Mouse (Mus musculus): ENCODE results near the gene Mcpt8.
"Not testable (repeated sequence)": the region's sequence is repeated elsewhere in the genome, so short reads cannot be mapped to it uniquely, and the experiment has no call there.

Gene Mcpt8

DNA sequence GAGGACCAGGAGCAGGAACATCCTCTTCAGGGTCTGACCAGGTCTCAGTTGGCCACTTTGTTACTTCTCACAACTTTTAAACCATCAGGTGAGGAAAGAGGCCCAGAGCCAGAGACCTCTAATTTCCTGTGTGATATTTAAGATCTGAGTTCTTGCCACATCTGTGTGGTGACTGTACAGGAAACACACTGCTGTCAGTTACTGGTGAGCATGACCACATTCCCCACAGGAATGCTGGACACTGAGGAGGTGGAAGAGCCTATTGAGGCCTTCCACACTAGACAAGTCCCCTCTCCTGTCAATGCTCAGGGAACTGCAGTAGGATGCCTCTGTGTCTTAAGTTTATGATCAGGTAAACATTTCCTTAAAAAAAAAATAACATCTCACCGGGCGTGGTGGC is at the start of gene Mcpt8:
Gene Mcpt8 (minus strand): TSS at position 107 of the 400 bp plus-strand sequence.
- DNase-seq (ENCODE audit: extremely low read depth, insufficient read length, low spot score) = peak; percentile 32

GRCm38 (mm10) chr14:56133675-56134074 is 48.6 kb upstream of the Mcpt8 start:
- not testable (repeated sequence) for DNase-seq (ENCODE audit: extremely low read depth, insufficient read length, low spot score)

GRCm38 (mm10) chr14:56132508-56132907 is 47.4 kb upstream of the Mcpt8 start, which contains the start of gene Gzmd:
TSS of gene Gzmd (minus strand) at chr14:56132608.
- DNase-seq (ENCODE audit: extremely low read depth, insufficient read length, low spot score) = not testable (repeated sequence)

DNA sequence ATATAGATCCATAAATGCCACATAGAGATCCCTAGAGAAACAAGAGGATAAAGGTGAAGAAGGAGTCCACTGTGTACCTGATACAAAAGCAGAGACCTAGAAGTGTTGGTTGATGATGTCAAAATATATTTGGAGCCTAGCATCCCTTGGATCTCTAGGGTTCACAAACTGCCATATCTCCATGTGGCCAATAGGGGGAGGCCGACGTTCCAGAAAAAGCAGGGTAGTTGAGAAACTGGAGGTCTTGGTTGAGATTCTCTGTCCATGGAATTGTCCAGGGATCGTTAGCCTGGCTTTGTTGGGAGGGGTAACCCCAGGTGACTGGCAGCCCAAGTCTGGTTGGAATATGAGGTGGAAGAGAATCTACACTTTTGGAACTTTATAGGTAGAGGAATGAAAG is 43.3 kb upstream of the Mcpt8 start:
- DNase-seq (ENCODE audit: extremely low read depth, insufficient read length, low spot score) = no peak

DNA sequence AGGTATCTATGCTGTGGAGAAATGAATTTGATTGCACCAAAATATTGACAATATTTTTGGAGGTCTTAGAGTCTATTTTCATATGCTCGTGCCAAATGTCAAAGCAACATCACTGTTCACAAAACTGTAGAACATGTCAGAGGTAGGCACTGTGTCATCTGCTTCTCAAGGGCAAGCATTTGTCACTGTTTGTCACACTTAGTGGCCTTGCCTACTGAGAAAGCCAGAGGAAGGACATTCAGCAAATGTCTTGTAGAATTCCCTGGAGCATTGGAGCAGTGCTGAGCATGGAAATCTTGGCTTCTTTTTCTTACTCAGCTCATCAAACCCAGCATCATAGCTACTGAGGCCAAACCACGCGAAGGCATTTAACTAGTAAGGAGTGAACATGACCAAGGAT is 38.4 kb upstream of the Mcpt8 start:
- DNase-seq (ENCODE audit: extremely low read depth, insufficient read length, low spot score) = no peak

- DNase-seq (ENCODE audit: extremely low read depth, insufficient read length, low spot score) = no peak
Observed at GRCm38 (mm10) chr14:56120525-56120924, 35.5 kb upstream of the Mcpt8 start, which contains the start of gene Gzme. TSS of gene Gzme (minus strand) at chr14:56120625.

- DNase-seq (ENCODE audit: extremely low read depth, insufficient read length, low spot score) = not testable (repeated sequence)
Observed at GRCm38 (mm10) chr14:56115531-56116310, 30.6 kb upstream of the Mcpt8 start.

DNA sequence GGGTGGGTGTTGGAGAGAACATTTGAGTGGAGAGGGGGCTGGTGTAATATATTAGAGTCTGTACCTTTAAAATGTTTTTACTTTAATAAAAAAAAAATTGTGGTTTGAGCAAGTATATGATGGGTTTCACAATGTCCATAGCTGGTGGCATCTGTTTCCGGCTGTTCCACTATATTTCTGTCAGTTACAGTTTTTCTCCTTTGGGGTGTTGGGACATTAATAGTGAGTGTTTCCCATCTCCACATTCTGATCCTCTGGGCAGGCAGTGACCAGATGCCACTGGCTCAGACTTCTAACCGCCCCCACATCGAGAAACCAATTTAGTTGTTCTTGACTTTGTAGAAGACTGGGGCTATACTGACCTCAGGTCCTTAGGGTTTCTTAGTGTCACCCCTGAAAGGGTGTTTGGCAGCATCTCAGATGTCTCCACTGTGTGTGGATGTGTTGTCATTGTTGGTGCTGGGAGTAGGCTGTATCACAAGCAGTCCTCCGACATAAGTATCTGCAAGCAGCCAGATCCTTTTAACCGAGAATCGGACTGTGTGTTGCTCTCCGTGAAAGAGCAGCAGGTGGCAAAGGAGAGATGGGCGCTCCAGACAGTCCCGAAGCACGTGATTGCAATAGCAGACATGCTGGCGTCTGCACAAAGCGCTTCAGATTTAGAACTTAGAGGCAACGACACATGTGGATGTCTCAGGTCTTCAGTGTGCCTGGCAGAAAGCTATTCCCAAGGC is 20.5 kb upstream of the Mcpt8 start:
- no peak for DNase-seq (ENCODE audit: extremely low read depth, insufficient read length, low spot score)

- DNase-seq (ENCODE audit: extremely low read depth, insufficient read length, low spot score) = no peak
Observed at GRCm38 (mm10) chr14:56105016-56105415, 19.9 kb upstream of the Mcpt8 start.

DNA sequence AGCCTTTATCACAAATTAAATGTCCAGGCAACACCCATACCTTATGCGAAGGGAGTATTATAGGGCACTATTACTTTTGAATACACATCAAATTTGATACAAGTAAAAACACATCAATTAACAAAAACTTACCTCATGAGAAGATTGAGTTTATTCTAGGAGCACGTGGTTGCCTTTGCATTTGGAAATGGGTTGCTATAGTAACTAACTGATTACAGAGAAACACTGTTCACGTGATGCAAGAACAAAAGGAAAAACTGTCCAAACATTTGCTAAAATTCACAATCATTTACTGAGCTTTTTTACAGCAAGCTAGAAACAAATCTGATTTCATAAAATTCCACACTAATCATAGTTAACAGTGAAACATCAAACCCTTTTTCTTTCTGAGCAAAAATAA is 18.4 kb upstream of the Mcpt8 start:
- DNase-seq (ENCODE audit: extremely low read depth, insufficient read length, low spot score) = no peak

DNA sequence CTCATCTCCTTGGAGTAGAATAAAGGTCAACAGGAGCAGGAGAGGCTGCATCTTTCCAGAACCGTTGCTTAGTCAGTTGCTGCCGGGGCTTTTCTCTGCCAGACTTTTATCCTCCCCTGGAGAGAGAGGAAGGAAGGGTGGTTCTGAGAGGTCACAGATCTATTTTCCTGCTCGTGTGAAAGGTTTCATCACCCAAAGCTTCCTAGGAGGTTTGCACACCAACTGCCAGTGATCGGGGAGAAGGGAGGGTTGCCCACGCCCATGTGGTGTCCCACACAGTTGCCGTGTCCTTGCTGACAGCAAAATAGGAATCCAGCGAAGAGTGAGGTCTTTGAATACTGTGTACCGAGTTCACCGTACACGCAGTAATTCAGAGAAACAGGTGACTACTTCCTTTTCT is 17.3 kb upstream of the Mcpt8 start, which contains the start of gene Ctsg:
Gene Ctsg (minus strand): TSS at position 189 of the 400 bp plus-strand sequence.
- DNase-seq (ENCODE audit: extremely low read depth, insufficient read length, low spot score) = no peak

- DNase-seq (ENCODE audit: extremely low read depth, insufficient read length, low spot score) = peak; percentile 9
Observed at GRCm38 (mm10) chr14:56098940-56099339, 13.9 kb upstream of the Mcpt8 start.

GRCm38 (mm10) chr14:56097597-56097996 is 12.5 kb upstream of the Mcpt8 start:
- no peak for DNase-seq (ENCODE audit: extremely low read depth, insufficient read length, low spot score)

DNA sequence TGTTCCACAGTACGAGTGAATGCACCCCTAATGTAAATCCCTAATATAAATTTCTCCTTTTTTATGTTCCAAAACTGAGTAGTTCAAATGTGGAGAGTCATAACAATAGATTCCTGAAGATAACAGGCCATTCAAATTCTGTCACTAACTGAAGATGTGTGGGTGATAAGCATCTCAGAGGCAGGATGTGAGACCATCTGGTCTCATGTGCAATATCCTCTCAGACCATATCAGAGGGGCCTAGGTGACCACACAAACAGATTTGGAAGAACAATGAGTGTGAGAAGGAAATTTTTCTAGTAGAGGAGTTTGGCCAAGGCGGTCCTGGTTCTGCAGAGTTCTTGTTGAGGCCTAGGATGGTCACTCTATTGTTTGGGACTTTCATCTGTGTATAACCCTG is 8.3 kb upstream of the Mcpt8 start:
- no peak for DNase-seq (ENCODE audit: extremely low read depth, insufficient read length, low spot score)

- no peak for DNase-seq (ENCODE audit: extremely low read depth, insufficient read length, low spot score)
Observed at GRCm38 (mm10) chr14:56086711-56087110, 1.6 kb upstream of the Mcpt8 start.

- DNase-seq (ENCODE audit: extremely low read depth, insufficient read length, low spot score) = no peak
Observed at GRCm38 (mm10) chr14:56082016-56082415, 3.1 kb downstream of the Mcpt8 start.

DNA sequence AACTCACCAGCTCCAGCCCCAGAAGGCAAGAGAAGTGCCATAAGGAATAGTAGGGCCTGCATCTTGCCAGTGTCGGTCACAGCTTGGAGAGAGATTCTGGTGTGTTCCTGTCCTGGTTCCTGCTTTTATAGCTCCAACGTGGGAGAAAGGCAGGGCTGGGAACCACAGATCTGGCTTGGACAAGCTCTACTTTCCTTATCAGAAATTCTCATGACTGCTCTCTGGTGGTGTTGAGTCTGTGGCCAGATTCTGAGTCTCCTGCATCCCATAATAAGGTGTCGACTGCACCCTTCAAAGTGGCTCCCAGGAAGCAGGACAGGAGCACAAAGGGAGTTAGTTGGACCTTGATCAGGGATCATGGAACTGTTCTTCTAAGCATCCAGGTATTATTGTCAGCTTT is 22.9 kb downstream of the Mcpt8 start, which contains the start of gene Mcpt4:
Gene Mcpt4 (minus strand): TSS at position 101 of the 400 bp plus-strand sequence.
- DNase-seq (ENCODE audit: extremely low read depth, insufficient read length, low spot score) = not testable (repeated sequence)

- no peak for DNase-seq (ENCODE audit: extremely low read depth, insufficient read length, low spot score)
Observed at GRCm38 (mm10) chr14:56057722-56058121, 27.4 kb downstream of the Mcpt8 start.

GRCm38 (mm10) chr14:56055408-56055807 is 29.7 kb downstream of the Mcpt8 start:
- DNase-seq (ENCODE audit: extremely low read depth, insufficient read length, low spot score) = no peak

- DNase-seq (ENCODE audit: extremely low read depth, insufficient read length, low spot score) = not testable (repeated sequence)
Observed at GRCm38 (mm10) chr14:56041792-56042191, 43.3 kb downstream of the Mcpt8 start, which contains the start of gene Mcpt2. TSS of gene Mcpt2 (plus strand) at chr14:56042041.

GRCm38 (mm10) chr14:56034433-56034832 is 50.6 kb downstream of the Mcpt8 start:
- DNase-seq (ENCODE audit: extremely low read depth, insufficient read length, low spot score) = peak; percentile 20
